Mouse (Mus musculus) stomach, postnatal 0 days (tissue): Measurements from ENCODE around the gene Dnajc16.

Source experiments
- CTCF ChIP-seq: IDR thresholded peaks from 2 replicates; pipeline ENCODE4 v1.5.1; 2016; ENCODE audit warnings: antibody characterized with exemption, low read depth, mild to moderate bottlenecking, moderate library complexity
- EP300 ChIP-seq: optimal IDR thresholded peaks from 2 replicates; pipeline ENCODE3; 2016; ENCODE audit warnings: antibody characterized with exemption

- no peak for TF ChIP-seq CTCF
- no peak for TF ChIP-seq EP300
Observed at GRCm38 (mm10) chr4:141797545-141797944, 6.8 kb upstream of the Dnajc16 start.
